Comparison of ENCODE assay signal across 11 mouse cellular contexts in the genomic region with DNA sequence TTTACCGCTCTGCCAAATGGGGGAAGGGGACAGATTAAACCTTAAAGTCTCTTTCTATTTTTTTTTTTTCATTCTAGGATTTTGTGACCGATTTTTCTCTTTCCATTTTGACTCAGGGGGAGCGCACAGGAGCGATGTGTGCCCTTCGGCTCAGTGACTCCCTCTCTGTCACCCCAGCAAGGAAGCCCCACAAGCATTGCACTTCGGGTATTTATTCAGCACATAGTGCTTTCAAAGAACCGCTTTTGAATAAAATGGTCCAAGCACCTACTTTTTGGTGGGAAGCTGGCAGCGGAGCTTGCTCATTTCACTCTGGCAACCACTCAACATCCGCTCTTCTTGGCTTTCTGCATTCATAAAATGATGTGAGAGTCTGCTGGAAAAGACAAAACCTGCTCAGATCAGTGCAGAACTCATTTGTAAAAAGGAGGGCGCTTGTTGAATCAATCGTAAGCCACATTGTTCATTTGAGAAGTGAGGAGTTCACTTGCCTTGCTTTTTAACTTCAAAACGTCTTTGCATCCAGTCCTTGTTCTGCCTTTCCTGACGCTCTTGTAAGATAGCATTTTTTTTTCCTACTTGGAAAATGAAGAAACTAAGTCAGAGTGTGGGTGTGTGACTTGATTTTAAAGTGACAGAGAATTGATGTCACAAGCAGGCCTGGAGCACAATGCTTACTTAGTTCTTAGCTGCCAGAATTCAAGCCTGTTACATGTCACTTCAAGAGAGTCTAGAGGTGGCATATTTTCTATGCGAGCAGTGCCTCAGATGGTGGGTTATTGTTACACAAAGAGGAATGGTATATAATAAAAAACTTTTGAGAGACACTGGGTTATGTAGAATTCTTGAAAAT.
A peak's percentile ranks its signal among the peaks of the same experiment; 100 is the strongest.
DNase-seq lines count a peak whose midpoint lies in the region; ATAC-seq lines count a peak whose summit lies in the region.
"Had no signal": no experiment of that assay in that cellular context is flagged by ENCODE, and none has a peak within 500 bp of the region (broad histone marks: within the 10 kb centered on the region; RNA-seq: fewer than 3 reads in every experiment).

No protein-coding gene starts in this region.

- 0 out of 2 replicates have a peak, but pooled peaks have one; percentile 32 for ATAC-seq in forebrain, embryonic 15.5 days (replicated peaks)
- no peak for ATAC-seq in forebrain, embryonic 11.5 days (replicated peaks; ENCODE audit: low FRiP score)
- no peak for ATAC-seq in kidney, embryonic 16.5 days (ENCODE audit: low FRiP score, low TSS enrichment)
- ATAC-seq: Patski had no signal

- no peaks in the 10 kb centered on the region for H3K36me3 ChIP-seq in forebrain, embryonic 15.5 days
- H3K36me3 ChIP-seq in forebrain, embryonic 11.5 days (ENCODE audit: control insufficient read depth, insufficient read depth, low read length): no peaks in the 10 kb centered on the region
- H3K36me3 ChIP-seq in kidney, embryonic 16.5 days (ENCODE audit: insufficient read depth, low read length): no peaks in the 10 kb centered on the region

- H3K9me3 ChIP-seq in forebrain, embryonic 15.5 days: no peaks in the 10 kb centered on the region
- no peaks in the 10 kb centered on the region for H3K9me3 ChIP-seq in forebrain, embryonic 11.5 days (ENCODE audit: control insufficient read depth, low read length)
- no peaks in the 10 kb centered on the region for H3K9me3 ChIP-seq in kidney, embryonic 16.5 days (ENCODE audit: low read length)

- intact Hi-C loops in left cerebral cortex, postnatal 25 days (cut with DNase I): no loop called here

- WGBS in forebrain, embryonic 15.5 days: 30% methylated on average over 14 of the region's 14 CpGs
- 72% methylated on average over 14 of the region's 14 CpGs for WGBS in forebrain, embryonic 11.5 days
- WGBS in kidney, embryonic 16.5 days: 75% methylated on average over 14 of the region's 14 CpGs

- peaks cover 20% of the 10 kb centered on the region for H3K4me1 ChIP-seq in forebrain, embryonic 15.5 days
- H3K4me1 ChIP-seq in forebrain, embryonic 11.5 days (replicated peaks; ENCODE audit: control insufficient read depth, insufficient read depth, low read length): no peaks in the 10 kb centered on the region
- peaks cover 17% of the 10 kb centered on the region for H3K4me1 ChIP-seq in kidney, embryonic 16.5 days (ENCODE audit: insufficient read depth, low read length)

- H3K27ac ChIP-seq in forebrain, embryonic 15.5 days (replicated peaks): peak overlapping the region; percentile 20; the same call in 1 of the 2 replicates
- H3K27ac ChIP-seq in forebrain, embryonic 11.5 days (ENCODE audit: low read depth, low read length): no peak overlapping the region
- H3K27ac ChIP-seq in kidney, embryonic 16.5 days (ENCODE audit: low read length): no peak overlapping the region

- H3K4me2 ChIP-seq in forebrain, embryonic 15.5 days (replicated peaks): no peak overlapping the region
- no peak overlapping the region for H3K4me2 ChIP-seq in forebrain, embryonic 11.5 days (ENCODE audit: low read depth, low read length, severe bottlenecking)
- no peak overlapping the region; the same call in 1 of the 2 replicates for H3K4me2 ChIP-seq in kidney, embryonic 16.5 days (replicated peaks; ENCODE audit: low read depth, low read length)
- H3K4me2 ChIP-seq: lung, embryonic 14.5 days had no signal

- no peak overlapping the region for H3K4me3 ChIP-seq in forebrain, embryonic 15.5 days
- no peak overlapping the region for H3K4me3 ChIP-seq in forebrain, embryonic 11.5 days (ENCODE audit: low read depth, low read length)
- no peak overlapping the region for H3K4me3 ChIP-seq in kidney, embryonic 16.5 days (ENCODE audit: low read length)

- DNase-seq in forebrain, embryonic 11.5 days (ENCODE audit: low spot score): no peak
- peak; percentile 20 for DNase-seq in Muller cell, postnatal 12 days (ENCODE audit: inconsistent ontology term)
- DNase-seq in layer of hippocampus, adult 18-20 months (ENCODE audit: low spot score in 2 of 2): peak; percentile 29 to 60
- peak; percentile 27 to 73 for DNase-seq in left cerebral cortex, postnatal 25 days (ENCODE audit: low spot score in 2 of 2)
- no peak for DNase-seq in adrenal gland, postnatal 14 days
- DNase-seq in cerebellum, adult 9-10 months: no peak
- DNase-seq: heart, postnatal 10 days had no signal

- no peaks in the 10 kb centered on the region for H3K27me3 ChIP-seq in forebrain, embryonic 15.5 days
- H3K27me3 ChIP-seq in forebrain, embryonic 11.5 days (ENCODE audit: control insufficient read depth, insufficient read depth, low read length): no peaks in the 10 kb centered on the region
- no peaks in the 10 kb centered on the region for H3K27me3 ChIP-seq in kidney, embryonic 16.5 days (ENCODE audit: insufficient read depth, low read length)
- H3K27me3 ChIP-seq: Patski had no signal

- H3K9ac ChIP-seq in forebrain, embryonic 15.5 days (replicated peaks): no peak overlapping the region
- H3K9ac ChIP-seq in forebrain, embryonic 11.5 days (ENCODE audit: low read length): no peak overlapping the region
- H3K9ac ChIP-seq in kidney, embryonic 16.5 days (replicated peaks; ENCODE audit: low read length): no peak overlapping the region
- H3K9ac ChIP-seq: lung, embryonic 14.5 days had no signal

Comparison
In these comparisons a context has a peak if more than half of its experiments do, and no peak if none do; other contexts are left out.
1. DNase-seq: peak in Muller cell, postnatal 12 days (single experiment), layer of hippocampus, adult 18-20 months (2 of 2) and left cerebral cortex, postnatal 25 days (2 of 2); none in forebrain, embryonic 11.5 days (single experiment), adrenal gland, postnatal 14 days (single experiment) and cerebellum, adult 9-10 months (single experiment).